Mouse (Mus musculus): ENCODE data around the gene Fmod.

Fmod gene

DNA sequence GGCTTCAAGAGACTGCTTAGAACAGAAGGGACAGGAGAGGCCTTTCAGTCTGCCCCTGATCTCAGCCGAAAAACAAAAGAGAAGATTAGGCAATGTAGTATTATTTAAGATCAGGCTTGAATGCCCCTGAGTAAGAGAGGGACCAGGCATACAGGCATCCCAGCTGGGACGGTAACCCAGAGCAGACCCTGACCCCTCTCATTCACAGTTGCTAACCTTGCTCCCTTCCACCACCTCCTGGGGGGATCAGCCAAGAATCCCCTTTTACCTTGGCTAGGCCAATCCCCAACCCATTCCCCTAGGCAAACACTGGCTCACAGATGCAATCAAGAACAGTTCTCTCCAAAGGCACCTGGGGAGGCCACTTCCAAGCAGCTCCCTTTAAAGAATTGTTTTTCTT lies 39.7 kb downstream of the Fmod start:
- no peak for DNase-seq (ENCODE audit: low spot score)

DNA sequence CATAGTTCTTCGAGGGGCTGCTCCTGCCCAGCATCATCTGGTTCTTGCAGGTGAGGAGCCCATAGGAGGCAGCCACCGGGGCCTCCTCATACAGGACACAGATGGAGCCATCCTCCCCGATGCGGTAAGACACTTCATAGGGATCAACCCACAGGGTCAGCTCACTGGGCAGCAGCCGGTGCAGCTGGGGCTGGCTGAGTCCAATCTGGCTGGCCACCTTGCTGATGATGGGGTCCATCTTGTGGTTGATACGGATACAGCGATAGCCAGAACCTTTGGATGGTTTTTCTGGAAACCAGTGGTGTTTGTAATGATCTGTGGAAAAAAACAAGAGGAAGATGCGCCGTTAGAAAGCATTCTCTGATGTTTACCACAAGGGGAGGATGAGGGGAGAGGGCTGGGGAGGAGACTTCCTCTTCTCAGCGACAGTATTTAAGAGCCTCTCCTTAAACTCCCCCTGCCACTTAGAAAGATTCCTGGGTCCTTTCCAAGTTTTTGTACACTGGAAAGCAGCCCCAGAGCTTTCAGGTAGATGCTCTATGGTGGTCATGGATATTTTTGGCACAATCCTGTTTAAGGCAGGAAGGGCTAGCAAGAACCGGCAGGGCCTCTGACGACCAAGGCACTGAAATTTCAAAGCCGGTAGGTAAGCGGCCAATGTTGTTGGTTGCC lies 40.5 kb downstream of the Fmod start:
- no peak for DNase-seq (ENCODE audit: low spot score)

DNA sequence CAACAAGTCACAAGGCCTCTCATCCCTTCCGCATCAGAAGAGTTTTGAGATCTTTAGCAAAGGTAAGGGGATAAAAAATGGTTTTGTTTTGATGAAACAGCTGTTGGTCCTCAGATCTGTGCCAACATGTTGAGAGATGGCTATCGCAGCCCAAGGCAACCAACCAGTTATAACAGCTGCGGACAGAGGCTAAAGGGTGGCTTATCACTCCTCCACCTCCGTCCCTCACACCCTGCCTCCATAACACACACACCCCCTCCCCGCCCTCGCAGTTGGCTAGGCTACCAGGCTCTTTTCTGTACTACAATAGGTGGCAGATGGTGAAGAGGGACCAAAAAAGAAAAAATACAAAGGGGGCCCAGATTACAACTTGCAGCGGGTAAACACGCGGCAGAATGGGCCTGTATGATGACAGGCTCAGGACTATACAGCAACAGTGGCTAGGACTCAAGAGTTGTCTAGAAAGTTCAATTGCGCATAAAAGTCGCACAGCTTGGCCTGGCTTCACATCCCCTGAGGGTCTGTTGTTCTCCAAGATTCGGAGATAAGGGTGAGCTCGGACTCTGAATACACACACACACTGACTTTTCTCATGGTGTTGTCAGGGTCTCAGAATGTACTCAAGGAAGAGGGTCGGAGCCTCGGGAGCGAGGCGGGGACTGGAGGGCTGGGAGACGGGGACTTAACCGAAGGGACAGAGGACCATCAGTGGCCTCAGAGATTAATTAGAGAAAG lies 41.2 kb downstream of the Fmod start:
- DNase-seq (ENCODE audit: low spot score) = no peak

DNA sequence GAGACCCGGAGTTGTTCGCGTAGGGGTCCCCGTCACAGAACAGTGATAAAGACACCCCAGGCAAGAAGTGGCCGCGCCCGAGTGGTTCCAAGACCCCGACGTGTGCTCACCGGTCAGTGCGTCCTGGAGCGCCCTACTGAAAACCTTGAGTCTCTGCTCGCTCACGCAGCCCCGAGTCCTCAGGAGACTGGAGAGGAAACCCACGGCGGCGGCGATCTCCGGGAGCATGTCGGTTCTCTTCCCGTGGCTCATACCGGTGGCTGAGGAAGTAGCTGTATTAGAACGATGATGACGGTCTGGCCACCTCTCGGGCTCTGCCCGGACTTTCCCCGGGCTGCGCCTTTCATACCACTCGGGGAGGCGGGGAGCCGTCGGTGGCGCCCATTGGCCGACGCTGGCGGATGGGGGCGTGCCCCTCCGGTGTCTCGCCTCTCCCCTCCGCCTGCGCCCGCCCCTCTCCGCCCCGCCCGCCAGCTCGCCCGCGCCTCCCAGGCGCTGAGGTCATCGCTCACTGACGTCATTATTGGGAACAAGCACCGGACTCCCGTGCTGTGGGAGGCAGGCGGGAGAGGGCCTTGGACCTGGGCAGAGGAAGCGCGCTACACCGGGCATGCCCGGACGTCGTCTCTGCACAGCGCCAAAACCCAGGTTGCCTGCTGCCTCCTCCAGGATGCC lies 41.9 kb downstream of the Fmod start, which contains the start of gene Btg2:
Gene Btg2 (minus strand): TSS at position 319 of the 675 bp plus-strand sequence.
- peak; percentile 93 for DNase-seq (ENCODE audit: low spot score)

DNA sequence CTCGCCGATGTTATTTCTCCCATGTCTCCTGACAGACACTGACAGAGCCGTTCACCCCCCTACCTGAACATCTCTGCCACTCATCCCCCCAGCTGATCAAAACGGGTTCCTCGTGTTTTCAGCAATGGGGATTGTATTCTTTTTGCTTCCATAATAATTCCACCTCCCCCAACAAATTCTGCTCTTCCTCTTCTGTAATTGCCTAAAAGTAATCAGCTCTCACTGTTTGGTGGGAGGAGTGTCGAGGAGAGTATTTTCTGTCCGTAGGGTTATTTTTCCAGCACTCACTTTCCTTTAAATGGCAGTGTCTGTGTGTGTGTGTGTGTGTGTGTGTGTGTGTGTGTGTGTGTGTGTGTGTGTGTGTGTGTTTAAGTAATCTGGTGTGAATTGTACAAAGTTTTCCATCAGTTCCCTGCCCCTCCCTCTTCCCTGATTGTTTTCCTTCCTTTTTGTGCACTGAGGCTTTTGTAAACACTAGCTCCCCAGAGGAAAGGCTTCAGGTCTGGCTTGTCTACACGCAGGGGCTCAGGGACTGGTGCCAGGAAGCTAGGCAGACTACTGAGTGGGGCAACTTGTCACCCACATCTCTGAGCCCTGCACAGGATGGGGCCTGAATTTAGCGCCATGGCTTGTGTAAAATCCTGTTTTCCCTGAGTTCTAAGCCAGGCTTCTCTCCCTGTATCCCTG lies 42.6 kb downstream of the Fmod start:
- DNase-seq (ENCODE audit: low spot score) = no peak

DNA sequence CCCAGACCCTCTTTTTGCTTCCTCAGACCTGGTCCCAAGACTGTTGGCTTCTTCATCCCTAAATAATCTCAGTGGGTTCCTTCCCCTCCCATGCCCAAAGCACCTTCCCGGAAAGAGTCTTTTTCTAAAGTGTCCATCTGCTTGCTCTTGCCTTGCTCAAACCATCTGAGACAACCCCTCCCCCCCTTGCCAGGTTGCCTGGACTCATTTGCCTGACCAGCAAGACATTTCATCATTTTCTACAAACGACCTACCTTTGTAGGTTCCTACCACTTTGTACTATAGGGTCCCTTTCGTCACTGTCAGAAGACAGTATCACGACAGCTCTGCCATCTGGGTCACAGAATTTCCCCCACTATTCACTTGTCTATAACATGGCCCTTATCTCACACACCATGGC lies 43.4 kb downstream of the Fmod start:
- no peak for DNase-seq (ENCODE audit: low spot score)

DNA sequence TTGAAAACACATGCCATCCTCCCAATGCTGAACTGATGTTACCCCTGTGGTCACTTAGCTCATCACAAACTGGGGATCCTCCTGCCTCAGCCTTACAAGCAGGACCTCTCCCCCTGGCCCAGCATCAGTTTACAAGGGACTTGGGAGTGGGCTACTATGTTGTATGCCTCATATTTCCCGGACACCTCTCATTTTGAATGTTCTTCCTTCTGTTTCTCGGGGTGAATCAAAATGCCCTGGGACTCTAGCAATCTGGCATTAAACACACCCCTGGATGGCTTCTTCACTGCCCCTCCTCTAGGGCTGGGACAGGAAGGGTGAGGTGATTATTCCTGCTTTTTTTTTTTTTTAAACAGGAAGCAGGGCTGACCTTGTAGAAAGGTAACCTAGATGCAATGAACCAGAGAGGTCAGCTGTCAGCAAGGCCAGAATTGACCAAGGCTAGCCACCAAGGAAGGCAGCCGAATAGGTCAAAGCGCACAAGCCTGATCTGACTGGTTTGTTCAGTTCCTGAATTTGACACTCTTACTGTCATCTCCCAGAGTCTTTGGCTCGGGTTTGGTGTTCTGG lies 43.9 kb downstream of the Fmod start:
- no peak for DNase-seq (ENCODE audit: low spot score)

DNA sequence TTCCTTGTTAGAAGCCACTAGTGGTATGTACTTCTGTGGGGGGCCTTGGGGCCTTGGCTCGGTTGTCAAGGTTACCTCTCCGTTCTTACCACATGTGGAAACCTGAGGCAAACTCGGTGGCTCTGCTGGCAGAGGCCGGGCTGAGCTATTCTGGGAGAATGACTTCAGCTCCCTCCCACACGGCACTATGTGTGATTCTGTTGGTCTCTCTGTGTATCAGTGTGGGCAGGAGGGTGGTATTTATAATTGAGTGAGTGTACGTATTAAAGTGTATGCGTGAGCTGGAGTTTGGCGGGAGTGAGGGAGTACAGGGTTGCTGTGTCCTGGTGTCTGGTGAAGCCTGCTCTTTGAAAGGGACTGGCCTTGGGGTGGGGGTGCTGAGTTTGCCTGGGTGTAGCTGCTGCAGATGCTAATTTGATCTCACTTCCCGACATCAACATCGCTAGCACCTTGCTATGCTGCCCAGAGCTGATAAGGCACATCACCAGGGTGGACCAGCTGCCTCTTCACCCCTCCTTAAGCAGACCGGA lies 46.0 kb downstream of the Fmod start:
- DNase-seq (ENCODE audit: low spot score) = no peak

DNA sequence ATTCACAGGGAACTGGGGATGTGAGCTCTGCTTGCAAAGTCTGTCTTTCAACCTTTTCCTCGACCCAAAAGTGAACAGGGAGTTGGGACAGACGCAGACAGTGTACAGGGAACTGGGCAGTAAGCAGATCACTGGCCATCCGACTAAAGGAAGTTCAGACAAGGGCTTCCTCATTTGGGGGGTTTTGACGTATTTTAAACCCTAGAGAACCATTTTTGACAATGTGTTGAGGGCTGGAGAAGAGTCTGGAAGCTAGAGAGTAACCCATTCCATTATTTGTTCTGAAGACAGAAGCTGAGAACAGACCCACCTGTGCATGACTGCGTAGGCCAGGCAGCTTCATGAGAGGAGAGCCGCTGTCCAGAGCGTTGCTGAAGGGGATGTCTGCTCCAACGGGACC lies 46.6 kb downstream of the Fmod start:
- DNase-seq (ENCODE audit: low spot score) = no peak

DNA sequence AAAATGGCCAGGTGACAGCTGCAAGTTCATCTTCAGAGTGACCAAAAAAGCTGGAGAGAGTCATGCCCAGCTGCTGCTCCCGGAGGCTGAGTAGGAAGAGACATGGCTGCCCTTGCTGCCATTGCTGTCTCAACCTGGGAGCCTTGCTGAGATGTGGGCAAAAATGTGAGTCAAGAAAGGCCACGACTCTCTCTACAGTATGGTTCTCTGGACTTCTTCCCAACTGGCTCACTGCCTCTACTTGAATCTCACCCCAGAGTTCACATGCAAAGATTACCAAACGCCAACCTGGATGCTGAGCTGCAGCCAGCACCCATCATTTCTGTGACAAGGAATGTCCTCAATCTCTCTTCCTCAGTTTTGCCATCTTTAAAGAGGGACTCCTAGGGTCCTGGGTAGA lies 47.1 kb downstream of the Fmod start:
- DNase-seq (ENCODE audit: low spot score) = no peak

DNA sequence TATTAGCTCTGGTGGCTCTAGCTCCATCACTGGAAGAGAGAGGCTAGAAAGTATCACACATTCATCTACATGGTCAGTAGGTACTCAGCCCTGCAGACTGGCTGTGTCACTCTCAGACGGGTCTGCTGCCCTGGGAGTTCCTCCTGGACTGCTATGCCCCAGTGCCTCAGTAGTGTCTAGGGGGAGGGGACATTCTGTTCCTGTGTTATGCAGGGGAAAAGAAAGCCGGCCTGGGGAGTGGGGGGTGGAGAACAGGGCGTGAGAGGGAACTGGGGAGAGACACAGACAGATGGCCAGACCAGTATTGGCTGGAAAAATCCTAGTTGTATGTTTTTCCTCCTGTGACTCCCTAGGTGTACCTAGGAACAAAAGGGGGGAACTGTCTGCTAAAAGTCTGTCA lies 49.0 kb downstream of the Fmod start:
- no peak for DNase-seq (ENCODE audit: low spot score)

DNA sequence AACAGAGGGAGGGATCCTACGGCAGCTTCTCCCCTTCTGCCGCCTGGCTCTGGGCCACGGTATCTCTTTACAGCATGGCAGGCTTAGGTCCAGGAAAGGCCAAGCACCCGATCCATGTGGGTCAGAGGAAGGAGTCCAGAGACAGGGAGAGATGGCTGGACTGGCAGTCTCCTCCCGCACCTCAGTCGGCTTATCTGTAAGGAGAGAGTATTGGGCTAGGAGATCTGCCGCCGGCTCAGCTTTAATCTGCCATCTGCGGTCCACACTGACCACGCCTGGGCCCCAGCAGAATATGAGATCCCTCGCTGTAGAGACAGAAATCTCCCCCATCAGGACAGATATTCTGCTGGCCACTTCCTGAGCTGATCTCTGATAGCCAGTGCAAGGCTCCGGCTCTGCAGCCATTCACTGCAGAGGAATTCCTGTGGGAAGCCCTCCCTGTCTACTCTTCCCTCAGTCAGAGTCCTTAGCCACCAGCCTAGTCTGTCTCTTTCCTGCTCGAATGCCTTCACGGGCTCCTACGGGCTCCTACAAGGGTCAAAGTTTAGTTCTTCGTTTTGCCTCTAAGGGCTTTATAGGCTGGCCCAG lies 49.9 kb downstream of the Fmod start:
- no peak for DNase-seq (ENCODE audit: low spot score)

DNA sequence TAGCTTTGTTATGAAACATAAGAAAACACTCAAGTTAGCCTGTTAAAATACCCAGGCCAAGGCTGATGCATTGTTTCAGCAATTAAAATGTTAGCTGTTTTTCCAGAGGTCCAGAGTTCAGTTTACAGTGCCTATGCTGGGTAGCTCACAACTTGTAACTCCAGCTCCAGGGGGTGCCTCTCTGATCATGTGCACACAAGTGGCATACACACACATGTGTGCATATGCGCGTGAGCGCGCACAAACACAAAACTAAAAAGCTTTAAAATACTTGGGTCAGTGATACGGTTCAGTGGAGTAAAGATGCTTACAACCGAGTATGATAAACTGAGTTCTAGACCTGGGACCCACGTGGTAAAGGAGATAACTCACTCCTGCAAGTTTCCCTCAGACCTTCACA lies 52.0 kb downstream of the Fmod start:
- DNase-seq (ENCODE audit: low spot score) = no peak

DNA sequence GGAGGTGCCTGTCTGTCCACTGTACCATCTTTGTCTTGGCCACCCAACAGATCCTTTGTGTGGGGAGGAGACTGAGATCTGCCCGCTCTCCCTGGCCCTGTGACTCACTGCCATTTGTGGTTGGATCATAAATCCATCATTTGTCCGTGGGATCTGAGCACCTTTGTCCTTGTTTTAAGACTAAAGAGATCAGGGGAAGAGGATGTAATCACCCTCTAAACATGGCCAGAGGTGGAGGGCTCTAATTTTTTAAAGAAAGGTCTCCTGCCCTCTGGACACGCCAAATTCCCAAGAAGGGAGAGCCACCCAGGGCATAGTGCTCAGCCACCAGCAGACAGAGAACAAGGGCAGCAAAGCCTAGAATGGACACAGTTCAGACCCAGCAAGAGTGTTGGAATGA lies 54.8 kb downstream of the Fmod start:
- no peak for DNase-seq (ENCODE audit: low spot score)

DNA sequence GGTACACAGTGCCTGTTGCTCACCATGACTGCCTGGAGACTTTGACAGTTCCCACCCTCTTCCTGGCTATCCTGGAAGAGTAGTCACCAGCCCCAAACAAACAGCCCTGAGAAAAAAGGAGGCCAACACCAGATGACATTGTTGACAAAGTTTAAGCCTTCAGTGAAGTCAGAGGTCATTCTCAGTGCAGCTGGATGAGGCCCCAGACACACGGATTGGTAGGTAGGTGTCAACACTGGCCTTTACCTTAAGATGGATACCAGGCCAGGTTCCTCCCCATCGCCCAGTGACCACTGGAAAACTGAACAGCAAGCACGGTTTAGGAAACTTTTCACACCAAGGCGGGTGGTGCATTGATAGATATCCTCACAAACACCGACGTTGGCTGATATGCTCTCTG lies 55.3 kb downstream of the Fmod start:
- no peak for DNase-seq (ENCODE audit: low spot score)

DNA sequence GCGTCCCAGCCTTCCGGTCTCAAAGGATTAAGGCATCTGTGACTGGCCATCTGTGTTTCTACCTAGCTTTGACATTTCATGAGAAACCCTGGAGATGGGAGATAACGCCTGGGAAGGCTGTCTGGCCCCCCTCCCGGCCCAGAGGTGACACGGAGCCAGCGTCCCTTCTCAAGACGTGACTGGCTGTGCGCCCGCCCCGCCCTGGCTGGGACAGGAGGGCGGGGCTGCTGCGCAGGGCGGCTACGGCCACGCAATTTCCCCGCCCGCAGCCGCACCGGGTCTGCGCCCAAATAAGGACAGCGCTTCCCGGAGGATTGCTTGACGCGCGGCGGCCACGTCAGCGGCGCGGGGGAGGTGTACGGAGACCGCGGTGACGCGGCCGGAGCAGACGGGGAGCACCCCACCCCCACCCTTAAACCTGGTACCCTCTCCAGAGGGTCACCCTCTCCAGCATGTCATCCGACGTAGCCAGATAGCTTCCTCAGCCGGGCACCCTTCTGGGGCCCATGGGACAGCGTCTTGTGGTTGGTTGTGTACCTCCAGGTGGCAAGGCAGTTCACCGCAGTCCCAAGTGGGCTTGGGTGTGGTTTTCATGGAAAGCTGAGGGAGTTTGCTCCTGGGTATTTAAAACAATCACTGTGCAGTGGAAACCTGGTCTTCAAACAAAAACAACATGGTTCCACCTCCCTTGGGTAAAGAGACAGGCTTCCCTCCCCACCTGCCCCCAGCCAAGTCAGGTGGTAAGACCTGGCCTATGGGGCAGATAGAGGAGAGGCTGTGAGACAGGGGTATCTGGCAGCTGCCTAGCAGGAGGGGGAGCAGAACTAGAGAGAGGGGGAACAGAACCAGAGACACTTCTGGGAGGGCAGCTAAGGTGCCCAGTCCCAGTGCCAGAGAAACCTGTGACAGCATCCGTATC lies 56.1 kb downstream of the Fmod start:
- peak; percentile 75 for DNase-seq (ENCODE audit: low spot score)

DNA sequence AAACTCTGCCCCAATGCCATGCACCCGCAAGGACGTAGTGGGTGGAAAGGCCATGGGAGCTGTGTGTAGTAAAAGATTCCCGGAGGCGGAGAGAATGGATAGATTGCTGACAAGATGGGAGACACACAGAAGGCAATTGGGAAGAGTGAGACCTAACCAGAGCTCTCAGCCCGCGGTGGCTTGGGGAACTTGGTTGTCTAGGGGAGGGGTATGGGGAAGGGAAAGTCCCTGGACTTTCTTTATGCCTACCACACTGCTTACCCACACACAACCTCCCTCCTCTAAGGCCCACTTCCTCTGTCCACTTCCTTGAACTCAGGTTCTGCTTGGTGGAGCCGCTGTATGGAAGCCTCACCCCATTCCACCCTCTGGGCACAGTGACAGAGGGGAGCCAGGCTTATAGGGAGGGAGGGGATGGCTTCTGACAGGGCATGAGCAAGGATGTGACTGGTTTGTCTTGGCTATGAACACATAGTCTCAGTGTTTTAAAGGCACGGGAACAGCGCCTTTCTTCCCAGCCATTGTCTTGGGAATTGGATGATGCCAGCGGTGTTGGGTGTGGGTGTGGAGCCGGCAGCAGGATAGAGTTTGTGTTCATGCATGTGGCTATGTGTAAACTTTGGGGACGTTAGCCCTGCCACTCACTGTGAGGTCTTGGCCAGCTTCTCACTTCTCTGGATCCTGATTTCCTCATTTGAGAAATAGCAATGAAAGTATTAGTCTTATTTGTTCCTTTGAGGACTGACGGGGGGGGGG lies 56.9 kb downstream of the Fmod start:
- no peak for DNase-seq (ENCODE audit: low spot score)

DNA sequence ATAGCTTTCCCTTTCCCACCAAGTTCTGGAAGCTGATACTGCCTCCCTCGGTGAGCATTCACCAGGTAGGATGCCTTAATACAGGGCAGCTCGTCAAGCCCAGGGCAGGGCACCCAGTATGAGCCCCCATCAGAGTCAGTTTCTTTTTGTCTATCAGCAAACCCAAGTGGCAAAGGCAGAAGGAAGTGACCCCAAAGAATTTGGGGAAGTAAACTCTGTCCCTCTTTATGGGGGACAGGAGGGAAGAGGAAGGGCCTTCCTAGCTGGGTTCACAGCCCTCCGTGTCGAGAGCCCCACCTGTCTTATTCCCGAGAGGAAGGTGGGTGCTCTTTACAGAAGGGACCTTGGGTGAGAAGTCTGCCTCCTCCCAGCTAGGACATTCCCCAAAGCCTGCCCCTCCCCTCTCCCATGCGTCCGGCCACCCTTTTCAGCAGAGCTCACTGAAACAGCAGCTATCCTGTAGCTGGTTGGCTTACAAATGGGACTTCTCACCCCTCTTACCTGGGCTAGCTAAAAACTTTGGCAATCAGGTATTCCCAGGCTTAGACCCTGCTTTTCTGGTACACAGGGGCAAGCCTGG lies 58.1 kb downstream of the Fmod start:
- DNase-seq (ENCODE audit: low spot score) = no peak

DNA sequence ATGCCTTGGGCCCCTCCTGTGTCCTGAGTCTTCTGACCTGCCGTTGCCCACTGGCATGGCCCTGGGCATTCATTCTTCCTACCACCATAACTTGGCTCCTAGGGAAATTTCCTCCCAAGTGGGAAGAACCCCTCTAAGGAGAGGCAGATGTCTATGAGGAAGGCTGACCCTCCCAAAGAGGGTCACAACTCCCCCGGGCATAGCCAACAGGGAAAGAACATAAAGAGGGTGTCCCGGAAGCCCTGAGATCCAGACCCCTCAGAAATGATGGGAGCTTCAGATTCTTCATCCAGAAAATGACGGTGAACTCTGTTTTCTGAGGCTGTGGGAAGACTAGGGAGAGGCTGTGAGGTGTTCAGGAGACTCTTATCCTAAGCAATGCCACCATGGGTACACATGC lies 58.7 kb downstream of the Fmod start:
- DNase-seq (ENCODE audit: low spot score) = no peak
